Mouse (Mus musculus) hindlimb bud, embryonic 11.5 days (tissue): ENCODE measurements at regions not wholly inside any gene's neighbourhood (a gene's known extent, or its start where the extent isn't known, plus 50 kb on each side); places are given as distances from the start of the nearest gene placed in this dataset.

Source experiments
- DNase-seq: peaks from one replicate; pipeline ENCODE4 v3.0.0-alpha.2; 2012; ENCODE audit warnings: low read depth, low spot score; ENCODE audit errors: extremely low spot score

GRCm38 (mm10) chr10:120666985-120667677 is 190.9 kb upstream of the Hmga2 start:
- DNase-seq, result no peak

DNA sequence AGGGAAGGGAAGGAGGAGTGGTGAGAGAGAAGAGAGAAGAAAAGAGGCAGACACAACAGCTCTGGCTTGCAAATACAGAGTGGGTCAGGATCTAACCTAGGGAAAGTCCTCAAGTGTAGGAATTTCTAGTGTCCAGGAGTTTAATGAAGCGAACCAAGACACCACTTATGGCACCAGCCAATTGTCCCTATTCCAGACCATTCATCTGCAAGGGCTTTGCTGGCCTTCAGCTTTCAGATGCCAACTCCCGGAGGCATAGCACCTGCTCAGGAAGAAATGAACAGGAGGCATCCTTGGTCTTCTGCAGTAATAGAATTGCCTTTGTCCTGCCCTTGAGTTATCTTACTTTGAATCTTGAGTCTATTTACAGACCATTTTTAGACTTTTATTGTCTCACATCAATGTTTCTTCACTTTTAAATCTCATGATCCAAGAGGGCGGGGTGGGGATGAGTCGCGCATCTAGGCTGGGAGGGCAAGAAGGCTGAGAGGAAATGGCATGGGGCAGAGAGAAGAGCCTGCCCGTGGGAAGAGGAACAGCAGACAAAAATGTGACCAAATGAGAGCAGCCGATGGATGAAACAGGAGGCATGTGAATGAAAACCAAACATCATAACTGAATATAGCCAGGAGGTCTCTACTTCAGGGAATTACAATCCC is 190.1 kb upstream of the Hmga2 start:
- DNase-seq, result no peak

GRCm38 (mm10) chr10:120665670-120666069 is 189.4 kb upstream of the Hmga2 start:
- no peak for DNase-seq

GRCm38 (mm10) chr10:120664419-120664818 is 188.2 kb upstream of the Hmga2 start:
- DNase-seq, result no peak

- DNase-seq, result no peak
These were observed 187.1 kb upstream of the Hmga2 start for GRCm38 (mm10) chr10:120663396-120663795.

DNA sequence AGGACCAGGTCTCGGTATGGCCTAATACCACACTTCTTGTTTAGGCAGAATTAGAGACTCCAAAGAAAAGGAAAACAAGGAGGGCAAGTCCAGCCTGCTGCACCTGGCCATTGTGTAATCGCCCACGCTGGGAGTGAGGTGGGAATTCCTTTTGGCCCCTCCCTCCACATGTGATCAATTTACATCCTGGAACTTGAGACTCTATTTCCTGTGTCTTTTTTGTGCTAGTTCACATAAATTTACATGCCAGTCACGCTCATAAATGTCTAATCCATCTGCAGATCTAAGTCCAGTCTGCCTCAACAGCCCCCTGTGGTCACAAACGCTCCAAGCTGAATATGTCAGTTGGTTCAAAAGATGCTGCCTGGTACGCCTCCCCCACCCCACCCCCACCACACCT is 184.2 kb upstream of the Hmga2 start:
- no peak for DNase-seq

DNA sequence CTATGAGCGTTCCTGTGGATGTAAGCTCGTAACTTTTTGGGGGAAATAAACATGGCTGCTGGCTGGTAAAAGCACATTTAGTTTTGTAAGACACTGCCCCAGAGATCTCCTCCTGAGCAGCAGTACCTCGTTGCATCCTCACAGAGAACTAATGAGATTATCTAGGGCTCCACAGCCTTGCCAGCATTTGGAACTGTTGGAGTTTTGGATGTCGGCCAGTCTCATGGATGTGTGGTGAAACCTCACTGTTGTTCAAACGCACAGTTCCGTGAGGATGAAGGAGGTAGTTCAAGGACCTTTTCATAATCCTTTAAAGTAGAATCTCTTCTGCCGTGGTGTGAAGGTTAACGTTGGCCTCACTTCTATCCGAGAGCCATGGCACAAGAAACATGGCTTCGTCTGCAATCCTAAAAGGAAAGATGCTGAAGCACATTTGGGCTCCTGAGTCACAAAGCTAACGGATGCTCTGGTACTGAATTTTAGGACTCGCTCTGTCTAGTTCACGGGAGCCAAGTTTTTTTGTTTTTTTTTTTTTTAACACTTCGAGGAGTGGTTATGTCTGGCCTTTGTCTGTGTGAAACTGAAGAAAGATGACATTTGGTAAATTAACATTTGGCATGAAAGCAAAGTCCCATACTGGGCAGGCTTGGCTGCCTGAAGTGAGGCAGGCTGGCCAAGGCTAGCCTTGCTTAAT is 179.1 kb upstream of the Hmga2 start:
- DNase-seq, result no peak

DNA sequence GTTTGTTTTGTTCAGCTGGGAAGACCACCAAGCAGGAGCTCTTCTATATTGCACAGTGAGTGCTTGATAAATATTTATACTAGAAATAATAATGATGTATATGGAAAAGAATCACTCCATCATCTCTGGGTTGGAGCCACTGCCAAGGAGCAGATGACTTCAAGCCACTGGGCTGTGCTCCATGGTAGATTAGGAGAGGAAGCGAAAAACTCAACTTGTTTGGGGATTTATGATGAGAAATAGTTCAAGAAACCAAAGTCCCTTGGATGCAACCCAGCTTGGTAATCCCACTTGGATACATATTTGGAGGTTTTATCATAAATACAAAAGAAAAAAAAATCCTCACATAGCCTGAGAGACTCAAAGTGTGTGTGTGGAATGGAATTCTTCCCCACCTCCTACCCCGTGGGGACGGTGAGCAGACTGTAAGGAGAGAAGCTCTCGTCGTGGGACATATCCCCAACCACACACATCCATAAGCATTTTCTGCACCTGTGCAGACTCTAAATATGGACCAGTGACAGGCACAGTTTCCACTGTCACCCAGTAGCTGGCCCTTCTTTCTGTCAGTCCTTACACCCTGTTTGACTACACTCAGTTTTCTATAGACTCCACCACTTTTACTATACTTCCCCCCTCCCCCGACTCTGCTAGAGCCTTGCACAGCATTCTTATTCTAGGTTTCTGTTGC is 176.4 kb upstream of the Hmga2 start:
- no peak for DNase-seq

GRCm38 (mm10) chr10:120651845-120652244 is 175.6 kb upstream of the Hmga2 start:
- DNase-seq, result no peak

DNA sequence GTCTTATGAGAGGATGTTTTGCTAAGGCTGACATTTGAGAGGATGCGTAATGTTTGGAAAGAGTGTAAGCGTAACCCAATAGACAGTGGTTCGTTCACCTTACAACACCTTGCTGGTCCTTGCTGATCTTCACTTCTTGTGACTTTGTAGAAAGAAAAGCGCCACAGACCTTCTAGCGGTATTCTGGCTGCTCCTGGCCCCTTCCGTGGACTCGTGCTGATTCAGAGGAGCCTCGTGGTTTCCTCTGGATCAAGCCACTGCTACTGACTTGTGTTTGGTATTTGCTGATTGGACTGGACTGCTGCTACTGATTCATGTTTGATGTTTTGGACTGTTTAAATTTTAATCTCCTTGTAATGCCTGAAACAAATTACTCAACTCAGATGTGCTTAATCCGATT is 174.1 kb upstream of the Hmga2 start:
- DNase-seq, result no peak

DNA sequence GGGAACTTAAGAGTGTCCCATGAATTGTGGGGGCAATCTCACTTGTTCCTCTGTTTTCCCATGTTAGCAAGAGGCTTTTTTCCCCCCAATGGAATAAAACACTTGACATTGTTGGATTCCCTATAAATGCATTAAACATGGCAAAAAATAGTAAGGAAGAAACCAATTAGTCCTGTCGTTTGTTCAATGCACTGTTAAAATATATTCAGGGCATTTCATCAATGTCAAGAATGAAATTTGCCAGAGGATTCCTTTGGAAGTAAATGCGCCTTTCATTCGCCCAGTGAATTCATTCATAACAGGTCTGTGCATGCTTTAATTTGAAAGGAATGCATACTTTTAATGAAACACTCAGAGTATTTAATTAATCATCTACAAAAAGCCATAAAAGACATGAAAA is 172.5 kb upstream of the Hmga2 start:
- DNase-seq, result no peak

DNA sequence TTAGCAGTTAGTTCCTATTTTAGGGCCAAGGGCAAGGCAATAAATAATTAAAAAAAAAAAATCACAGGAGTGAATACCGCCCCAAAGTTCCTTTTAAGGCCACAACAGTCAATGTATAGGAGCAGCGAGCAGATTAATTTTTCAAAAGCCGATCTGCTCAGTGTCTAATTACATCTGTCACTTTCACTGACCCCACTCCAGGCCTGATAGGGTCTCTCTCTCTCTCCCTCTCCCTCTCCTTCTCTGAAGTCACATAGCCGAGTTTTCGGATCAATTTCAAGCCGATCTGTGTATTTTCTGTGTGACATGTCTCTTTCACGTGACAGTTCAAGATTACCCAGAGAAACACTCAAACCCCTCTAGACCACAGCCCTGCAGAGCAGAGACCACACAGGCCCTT is 171.8 kb upstream of the Hmga2 start:
- no peak for DNase-seq

DNA sequence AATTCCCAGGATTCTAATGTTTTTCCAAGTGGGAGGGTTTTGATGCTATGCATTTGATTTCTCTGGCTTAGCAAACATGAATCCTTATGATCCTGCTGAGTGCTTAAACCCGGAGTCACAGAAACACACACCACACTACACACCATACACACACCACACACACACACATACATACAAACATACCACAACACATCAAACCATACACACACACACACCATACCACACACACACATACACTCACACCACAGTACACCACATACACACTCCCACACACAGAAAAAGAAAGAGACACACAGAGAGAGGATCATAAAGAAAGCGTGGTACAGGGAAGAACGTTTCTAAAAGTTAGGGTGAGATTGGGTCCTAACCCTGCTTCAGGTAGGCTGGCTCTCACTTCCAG is 171.1 kb upstream of the Hmga2 start:
- DNase-seq, result no peak

DNA sequence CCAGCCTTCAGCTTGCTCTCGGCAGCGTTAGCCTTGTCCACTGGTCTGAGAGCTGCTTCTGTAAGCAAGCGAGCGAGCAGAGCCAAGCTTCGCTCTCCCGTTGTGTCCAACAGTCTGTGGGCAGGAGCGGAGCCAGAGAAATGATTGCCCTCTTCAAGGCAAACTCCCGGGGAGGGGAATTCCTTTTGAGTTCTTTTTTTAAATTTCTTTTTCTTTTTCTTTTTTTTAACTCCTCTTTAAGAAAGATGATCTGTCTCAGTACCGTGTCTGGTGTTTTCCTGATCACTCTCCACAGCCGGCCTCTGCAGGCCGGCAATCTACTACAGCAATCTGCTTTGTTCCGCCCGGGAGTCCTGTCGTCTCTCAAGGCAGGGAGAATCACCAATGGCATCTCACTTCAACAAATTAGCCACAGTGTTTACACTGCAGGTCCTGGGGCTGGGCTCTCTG is 170.6 kb upstream of the Hmga2 start:
- DNase-seq, result no peak

GRCm38 (mm10) chr10:120640847-120641246 is 164.6 kb upstream of the Hmga2 start:
- no peak for DNase-seq

GRCm38 (mm10) chr10:120638316-120638715 is 162.0 kb upstream of the Hmga2 start:
- DNase-seq, result no peak

DNA sequence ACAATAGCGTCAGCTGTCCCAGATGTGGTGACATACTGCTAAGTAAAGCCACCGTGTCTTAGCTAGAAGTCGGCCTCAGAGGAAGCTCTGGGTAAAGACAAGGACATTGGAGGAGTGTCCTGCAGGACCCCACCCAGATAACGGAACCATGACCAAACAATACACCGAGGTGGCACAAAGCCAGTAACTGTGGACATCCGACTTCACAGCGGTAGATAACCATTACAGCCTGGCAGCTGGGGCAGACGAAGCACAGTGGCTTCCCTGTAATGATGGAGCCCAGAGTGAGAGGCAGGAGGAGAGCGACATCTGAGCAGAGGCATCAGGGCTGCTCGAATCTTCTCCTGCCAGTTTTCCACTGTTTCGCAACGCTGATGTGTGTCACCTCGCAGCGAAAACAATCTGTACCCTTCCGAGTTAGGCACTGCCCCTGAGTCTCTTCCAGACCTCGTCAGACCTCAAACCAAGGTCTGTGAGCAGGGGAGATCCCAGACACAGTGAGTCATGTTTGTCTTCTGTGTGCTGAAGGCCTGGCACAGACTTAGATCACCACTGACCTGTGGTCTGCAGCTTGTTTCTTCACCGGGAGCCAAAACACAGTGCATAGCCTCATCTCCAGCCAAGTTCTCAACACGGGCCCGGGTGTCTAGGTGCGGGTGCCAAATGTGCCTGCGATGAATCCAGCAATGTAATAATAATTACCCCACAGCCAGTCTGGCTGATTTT is 159.7 kb upstream of the Hmga2 start:
- no peak for DNase-seq

DNA sequence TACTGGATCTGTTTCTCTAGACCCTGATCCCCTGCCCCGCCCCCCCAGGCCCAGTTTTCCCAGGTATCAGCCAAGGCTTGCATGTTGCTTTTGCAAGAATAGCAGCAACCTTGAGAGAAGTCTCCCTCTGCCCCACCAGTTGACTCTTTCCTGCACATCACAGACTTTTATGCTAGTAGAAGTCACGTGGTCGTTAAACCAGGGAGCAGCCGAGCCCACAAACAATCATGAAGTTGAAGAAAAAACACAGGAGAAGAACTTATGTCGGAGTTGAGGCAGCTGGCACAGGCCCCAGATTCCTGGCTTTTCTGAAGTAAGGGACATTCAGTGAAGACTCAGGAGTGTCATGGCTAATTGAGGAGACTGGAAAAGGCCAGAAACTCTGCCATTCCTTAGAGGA is 158.9 kb upstream of the Hmga2 start:
- no peak for DNase-seq

DNA sequence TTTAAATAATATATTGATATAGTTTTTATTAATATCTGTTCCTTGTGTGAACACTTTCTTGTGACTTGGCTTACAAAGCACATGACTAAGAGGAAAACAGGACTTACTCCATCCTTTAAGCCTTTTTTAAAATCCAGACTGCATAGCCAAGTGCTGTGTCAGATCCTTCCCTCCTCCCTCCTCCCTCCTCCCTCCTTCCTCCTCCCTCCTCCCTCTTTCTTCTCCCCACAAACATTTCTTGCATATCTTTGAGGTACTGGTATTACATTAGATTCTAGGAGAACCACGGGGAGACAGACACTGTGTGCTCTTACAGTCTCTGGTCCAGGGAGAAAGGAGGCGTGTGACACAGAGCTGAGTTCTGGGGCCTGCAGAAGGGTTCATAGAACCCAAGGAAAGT is 155.8 kb upstream of the Hmga2 start:
- no peak for DNase-seq

DNA sequence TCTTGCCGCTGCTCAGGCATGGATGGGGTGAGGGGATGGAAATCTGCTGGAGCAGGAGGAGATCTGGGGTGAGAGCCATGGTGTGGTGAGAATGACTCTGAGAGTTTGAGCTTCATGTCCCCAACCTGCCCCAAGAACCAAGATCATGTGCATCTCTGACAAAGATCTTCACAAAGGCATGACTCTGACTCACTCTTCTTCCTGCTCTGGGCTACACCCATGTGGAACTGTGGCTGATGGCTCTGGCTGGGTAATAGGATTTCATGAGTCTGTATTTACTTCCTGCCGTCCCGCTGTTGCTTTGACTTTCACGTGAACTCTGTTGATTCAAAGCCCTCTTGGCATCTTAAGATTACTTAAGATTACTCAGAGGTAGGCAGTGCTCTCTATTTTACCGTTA is 151.8 kb upstream of the Hmga2 start:
- DNase-seq, result no peak

GRCm38 (mm10) chr10:120625474-120625873 is 149.2 kb upstream of the Hmga2 start:
- DNase-seq, result no peak
